Mouse (Mus musculus) heart, adult 18-20 months (tissue): ENCODE results near the gene Prkag2. TPM values are rescaled to one million over a fixed set of nuclear protein-coding genes. Genes with fewer than 3 reads are reported as not detected.

Experiments used
- DNase-seq, 2 experiments: peaks; one replicate each; pipeline ENCODE4 v3.0.0; 2021 to 2022; ENCODE audit warnings: mixed read lengths in 1 of 2
- total RNA-seq, 2 experiments: library from RNA; stranded (reverse); gene quantifications; 2 replicates each; pipeline ENCODE4 v1.2.3; 2021

Gene Prkag2
- total RNA-seq, 2 experiments from 2014 or later, result 30.8 to 31.1 TPM

DNA sequence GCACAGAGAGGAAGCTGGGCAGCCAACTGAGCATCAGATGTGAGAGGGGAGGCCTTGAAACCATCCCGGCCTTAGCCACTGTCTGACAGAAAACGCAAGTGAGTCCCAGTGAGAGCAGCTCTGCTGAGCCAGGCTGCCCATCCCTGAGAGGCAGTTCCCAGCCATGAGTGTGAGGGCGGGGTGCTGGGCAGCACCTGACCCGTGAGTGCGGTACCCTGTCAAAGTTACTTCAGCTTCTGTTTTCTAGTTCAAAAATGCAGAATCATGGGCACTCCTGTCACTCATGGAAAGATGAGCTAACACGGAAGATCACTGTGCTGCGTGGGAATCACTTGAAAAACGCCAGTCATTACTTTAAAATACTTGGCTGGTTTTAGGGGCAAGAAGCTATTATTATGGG is 49.6 kb downstream of the Prkag2 start:
- no peak for DNase-seq

DNA sequence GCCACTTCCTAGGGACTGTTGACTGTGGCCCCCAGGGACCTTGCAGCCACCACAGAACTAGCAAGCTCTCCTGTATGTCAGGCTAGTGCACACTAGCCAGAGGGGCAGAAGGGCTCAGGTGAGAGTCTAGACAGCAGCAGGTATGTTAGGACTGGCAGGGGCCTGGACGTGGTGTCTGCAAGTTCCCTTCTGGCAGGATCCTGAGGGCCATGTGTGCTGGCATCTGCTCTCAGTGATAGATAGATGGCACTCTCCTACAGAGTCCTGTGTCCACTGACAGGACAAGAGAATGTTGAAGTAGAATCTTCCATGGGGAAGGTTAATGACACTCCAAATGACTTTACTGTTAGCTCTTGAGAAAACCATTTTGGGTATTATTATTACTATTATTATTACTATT is 52.8 kb downstream of the Prkag2 start:
- no peak for DNase-seq

DNA sequence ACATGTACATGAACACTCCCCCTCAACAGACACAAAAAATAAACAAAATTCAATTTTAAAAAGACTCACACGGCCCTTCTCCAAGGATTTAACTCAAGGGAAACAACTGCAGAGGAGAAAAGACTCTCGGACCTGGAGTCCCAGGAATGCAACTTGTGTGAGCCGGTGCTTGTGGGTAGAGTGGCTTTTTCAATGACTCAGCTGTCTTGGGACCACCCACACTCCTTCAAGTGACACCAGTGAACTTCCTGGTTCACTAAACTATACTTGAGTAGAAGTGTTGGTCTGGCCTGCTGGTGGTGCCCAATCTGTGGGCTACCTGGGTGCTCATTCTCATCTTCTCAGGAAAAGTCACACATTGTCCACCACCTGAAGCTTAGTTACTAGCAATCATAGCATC is 53.7 kb downstream of the Prkag2 start:
- no peak for DNase-seq

DNA sequence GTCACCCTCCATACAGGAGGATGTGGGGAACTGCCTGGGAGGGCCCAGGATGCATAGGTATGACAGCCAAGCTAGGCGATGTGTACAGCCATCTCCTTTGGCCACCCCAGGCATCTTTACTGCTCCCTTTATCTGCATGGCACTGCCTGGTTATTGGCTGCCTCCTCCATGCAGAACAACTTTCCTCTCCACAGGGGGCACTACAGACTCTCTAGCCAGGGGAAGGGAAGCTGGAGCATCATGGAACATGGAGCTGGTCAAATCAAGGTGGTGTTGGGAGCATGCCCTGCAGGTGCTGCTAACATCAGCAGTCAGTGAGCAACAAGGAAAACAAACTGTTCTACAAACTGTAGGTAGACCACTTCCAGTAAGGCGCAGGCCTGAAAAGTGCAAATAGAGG is 56.4 kb downstream of the Prkag2 start:
- no peak for DNase-seq

DNA sequence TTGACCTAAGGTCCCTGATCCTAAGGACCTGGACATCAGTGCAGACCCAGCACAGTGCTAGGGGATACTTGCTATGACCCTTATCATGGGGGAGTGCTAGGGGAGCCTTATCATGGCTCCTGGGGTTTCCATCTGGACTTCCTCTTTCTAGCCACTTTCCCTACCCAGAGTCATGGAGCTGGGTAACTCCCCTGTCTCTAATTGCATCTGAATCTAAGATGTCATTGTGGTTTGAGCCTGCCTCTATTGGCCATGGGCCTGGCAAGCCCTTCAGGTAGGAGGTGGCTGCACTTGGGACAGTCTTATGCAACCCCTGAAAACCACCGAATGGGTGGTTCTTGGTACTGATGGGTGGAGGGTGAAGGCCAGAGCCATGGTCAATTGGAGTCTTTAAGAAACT is 58.5 kb downstream of the Prkag2 start:
- DNase-seq, result no peak

DNA sequence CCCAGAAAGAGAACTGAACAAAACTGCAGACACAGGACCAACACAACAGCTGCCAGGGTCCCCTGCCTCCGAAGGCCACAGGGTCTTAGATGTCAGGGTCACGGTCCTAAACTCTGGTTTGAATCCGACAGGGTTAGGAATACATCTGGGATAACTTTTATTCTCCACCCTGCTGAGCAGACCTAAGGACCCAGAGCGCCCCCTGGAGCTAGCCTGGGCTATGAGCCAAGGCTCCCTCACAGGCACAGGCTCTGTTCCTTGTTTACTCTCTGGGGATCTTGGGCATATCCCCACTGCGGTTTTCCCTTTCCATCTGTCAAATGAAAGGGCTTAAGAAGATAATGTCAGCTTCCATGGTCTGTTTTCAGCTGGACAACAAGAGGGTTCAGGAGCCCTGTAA is 59.1 kb downstream of the Prkag2 start:
- peak in 1 of 2 experiments; percentile 56 for DNase-seq

DNA sequence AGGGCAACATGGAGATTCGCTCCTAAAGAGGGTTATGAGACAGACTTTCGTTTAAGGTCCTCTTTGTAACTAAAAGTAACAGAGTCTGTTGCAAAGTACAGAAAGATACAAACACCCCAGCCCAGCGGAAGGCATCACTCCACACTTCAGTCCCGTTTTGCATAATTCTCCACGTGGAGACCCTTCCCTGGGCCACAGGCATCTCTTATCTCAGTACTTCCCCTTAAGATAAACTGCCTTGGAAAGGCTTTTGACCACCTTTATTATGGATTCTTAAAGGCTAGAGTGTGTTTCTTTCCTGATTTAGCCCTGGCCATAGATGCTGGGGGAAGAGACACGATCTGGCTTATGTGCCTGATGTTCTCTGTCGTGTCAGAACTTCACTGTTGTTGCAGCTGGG is 59.5 kb downstream of the Prkag2 start:
- DNase-seq, result no peak

DNA sequence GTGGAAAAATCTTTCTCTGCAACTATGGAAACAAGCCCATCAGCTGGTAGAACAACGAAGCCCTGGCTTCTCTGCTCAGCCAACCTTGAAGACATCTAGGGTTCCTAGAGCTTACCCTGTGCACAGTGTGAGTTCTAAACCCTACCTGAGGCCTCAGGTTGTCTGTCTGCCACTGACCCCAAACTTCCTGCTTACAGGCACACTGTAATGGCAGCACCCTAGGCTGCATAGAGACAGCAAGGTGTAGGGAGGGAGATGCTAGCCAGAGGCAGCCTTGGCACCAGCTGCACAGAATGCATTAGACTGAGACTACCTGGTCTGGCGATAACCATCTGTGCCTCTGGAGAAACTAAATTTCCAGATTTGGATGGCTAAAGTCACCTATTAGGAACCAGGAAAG is 61.6 kb downstream of the Prkag2 start:
- no peak for DNase-seq

DNA sequence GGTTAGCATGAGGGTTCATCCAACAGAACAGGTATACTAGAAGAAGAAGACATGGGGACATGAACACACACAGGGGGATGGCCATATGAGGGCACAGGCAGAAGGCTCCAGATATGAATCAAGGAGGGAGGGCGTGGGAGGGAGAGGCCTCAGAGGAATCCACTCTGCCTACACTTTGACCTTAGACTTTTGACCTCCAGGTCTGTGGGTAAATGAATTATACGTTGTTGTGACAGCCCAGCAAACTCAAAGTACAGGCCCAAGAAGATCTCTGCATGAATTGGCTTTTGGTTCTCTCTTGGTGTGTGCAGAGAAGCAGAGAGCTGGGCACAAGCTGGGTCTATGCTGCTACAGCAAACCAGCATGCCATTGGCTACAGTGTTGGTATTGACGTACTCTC is 65.1 kb downstream of the Prkag2 start:
- DNase-seq, result no peak

DNA sequence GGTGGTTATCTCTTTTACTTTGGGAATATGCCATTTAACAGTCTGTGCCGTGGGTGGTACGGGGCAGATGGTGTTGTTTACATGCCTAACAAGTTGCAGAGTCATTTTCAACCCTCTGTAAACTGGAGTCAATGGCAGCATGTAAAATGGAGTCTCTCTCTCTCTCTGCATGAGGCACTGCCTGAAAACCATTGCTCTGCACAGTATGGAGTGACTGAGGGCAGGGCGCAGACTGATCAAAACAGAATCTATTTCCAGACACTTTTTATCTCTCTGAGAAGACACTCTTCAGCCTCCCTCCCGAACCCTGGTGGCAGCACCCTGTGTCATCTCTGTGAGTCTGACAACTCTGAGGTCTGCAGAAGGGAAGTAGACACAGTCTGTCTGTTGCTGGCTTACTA is 69.0 kb downstream of the Prkag2 start:
- no peak for DNase-seq

DNA sequence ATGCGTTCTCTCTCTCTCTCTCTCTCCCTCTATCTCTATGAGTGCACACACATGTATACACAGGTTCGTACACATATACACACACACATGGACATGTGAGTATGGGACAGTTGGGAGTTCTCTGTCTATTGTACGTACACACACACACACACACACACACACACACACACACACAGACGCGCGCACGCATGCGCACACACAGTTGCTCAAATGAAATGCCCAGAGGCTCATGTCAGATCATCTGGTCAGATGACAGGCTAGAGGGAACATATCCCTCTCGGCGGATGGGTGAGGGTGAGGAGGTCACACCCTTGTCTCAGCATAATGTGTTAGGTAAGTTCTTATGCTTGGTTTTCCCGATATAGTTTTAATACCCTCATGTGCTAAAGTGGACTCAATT is 69.4 kb downstream of the Prkag2 start:
- no peak for DNase-seq

DNA sequence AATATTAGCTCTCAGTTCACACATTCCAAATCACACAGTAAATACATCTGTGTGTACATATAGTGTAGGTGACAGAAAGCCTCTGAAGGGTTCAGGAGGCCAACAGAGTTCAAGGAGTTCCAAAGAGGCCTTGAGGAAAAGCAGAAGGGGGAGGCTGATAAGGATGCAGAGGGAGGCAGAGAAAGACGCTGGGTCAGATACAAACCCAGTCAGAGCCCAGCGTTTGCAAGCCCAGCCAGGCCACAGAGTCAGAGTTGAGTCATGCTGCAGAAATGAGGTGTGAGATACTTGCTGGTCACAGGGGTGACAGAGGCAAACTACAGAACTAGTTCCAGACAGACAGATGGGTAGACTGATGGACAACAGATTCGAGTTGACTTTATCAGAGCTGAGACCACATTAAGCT is 70.2 kb downstream of the Prkag2 start:
- peak; percentile 49 to 69 for DNase-seq

DNA sequence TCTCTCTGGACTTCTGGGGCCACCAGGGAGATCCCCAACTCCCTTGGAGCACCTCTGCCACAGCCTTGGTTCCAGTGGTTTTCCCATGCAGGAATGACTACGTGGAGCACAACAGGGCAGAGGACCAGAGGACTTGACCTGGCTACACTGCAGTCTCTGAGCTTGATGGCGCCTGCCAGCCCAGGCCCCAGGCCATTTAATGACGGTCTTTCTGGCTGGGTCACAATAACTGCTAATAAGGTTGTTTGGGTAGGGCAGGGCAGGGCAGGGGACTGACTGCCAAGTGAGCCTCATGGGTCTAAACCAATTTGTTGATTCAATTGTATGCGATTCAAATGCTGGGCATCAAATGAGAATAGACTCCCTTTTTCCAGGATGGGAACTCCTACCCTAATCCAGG is 72.8 kb downstream of the Prkag2 start:
- no peak for DNase-seq

DNA sequence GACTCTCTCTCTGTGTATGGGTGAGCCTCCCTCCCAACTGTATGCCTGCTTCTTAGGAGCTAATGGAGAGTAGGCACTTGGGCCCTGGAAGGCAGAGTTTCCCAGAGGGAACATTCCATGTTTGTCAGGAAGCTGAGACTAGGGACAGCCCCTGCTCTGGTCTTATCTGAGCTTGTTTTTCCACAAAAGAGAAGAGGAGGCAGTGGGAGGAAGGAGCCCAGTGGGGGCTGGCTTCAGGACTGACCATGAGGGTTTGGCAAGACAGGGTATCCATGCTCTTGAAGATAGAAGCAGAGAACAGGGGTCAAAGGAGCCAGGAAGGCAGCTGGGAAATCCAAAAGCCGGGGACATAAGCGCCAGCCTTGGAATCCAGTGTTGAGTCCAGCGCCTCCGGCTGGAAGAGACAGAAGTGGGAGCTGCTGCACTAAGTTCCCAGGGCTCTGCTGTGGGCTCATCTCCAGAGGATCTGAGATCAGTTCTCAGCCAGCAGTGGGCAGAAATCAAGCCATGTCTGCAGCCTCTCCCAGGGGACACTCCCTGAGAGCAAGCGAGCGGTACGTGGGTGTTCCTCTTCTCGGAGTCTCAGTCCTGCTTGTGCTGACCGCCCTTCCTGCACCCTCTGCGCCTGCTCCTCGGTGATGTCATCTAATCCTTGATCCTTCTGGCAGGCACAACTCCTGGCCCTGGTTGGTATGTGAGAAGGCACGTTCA is 75.0 kb downstream of the Prkag2 start:
- peak; percentile 71 to 85 for DNase-seq

DNA sequence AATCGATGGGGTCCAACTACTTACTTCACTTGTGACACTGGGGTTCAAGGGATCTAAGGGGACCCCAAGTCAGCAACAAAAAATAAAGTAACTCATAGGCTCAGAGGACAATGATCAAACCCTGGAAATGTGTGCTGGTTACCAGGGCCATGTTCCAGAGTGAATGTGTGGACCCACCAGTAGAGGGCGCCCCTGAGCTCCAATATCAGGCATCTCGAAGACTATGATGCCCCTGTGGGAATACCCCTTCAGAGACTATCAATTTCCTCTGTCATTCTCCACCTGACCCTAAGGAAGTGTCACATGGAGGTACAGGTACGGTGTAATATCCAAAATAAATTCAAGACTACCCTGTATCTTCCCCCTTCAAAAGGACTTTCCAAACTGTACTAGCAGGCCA is 77.5 kb downstream of the Prkag2 start:
- DNase-seq, result peak in 1 of 2 experiments; percentile 73

DNA sequence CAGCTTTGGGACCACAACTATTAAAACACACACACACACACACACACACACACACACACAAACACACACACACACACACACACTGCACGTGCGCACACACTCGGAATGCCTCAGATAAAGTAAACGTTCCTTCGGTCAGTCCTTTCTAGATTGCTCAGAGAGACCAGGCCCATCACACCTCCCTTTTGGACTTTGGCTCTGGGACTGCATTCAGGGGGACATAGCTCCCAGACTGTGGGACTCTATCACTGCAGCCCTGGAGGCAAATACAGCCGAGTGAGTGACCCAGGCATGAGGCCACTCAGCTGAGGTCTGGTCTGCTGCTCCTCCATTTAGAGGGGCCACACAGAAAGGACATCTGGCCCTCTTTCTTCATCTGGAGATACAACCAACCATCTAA is 81.2 kb downstream of the Prkag2 start:
- DNase-seq, result no peak

DNA sequence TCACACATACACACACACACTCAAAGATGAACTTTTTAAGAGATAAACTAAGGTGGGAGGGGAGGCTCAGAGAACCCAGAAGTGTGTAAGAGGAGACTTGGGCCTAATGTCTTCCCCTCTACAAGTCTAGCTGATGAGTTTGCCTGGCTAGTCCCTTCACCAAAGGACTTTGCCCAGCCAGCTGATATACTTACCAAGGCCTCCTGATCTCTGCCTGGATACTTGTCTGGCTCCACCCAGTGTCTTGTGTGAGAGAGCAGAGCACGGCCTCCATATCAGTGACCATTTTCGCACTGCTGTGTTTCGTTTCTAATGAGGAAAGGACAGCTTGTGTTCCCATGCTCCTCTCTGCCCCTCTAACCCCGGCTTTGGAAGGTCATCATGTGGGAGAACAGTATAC is 88.3 kb downstream of the Prkag2 start:
- no peak for DNase-seq

DNA sequence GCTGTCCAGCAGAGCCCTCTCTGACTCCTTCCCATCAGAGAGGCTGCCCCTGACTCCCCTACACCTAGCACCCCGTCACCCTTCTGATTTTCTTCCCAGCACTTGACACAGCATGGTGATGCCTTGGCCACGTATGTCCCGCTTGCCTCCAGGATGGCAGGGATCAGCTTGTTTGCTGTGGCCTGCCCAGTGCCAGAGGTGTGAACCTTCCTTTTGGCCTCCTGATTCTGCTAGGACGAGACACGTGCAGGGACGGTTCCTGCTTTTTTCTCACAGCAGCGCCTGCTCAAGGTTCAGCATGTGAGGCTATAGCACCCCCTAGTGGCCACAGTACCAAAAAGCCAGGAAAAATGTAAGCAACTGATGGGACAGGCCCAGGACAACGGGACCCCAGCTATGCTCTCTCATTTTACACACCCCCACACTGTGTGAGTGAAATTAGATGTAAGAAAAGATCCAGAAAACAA is 89.4 kb downstream of the Prkag2 start:
- peak; percentile 86 to 92 for DNase-seq

DNA sequence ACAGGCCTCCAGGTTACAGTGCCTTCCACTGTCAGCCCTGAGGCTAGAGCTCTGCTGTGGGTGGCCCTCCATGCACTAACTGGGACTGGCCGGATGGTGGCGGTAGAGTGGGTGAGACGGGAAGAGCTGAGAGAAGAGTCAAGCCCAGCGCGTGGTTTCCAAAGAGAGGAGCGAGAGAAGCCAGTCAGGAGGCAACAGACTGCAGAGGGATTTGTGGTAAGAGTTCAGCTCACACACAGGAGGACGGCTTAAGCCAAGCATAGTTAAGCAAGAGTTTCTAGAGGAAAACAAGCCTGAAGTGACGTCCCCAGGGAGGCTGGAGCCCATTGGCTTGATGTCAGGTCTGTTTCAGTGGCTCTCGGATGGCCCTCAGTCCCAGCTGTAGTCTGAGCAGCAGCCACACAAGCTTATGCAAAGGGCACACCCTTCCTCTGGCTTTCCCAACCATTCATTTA is 90.0 kb downstream of the Prkag2 start:
- DNase-seq, result peak; percentile 92 to 95

DNA sequence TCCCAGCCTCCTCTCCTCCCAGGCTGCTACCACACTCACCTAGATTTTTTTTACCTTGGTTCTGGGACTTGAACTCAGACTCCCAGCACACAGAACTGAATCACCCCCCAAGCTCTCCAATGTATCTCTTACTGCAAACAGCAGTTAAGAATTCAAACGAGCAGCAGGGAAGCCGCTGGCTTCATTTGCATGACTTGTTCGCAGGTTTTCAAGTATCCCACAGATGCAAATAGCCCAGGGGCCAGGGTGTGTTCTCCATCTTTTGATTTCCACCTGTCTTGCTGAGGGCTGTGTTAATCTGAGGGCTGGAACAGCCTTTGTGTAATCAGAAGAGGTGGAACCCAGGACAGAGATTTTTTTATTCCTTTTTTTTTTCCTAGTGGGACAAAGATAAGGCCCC is 90.7 kb downstream of the Prkag2 start:
- no peak for DNase-seq

DNA sequence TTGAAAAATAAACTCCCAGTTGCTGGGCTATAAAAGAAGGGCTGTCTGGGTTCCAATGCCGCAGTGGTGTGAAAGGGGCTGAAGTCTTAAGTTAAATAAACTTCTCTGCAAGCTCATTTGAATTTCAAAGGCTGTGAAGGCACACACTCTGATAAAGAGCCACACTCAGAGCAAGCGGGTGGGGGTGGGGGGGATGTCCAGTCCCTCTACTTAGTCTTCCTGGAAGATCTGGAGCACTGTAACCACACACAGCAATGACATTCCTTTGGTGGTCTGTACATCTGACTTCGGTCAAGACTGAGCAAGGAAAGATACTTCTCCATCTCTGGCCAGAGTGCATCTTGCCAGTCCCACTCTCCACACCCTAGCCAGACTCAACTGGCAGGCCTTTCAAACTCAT is 91.5 kb downstream of the Prkag2 start:
- DNase-seq, result no peak

DNA sequence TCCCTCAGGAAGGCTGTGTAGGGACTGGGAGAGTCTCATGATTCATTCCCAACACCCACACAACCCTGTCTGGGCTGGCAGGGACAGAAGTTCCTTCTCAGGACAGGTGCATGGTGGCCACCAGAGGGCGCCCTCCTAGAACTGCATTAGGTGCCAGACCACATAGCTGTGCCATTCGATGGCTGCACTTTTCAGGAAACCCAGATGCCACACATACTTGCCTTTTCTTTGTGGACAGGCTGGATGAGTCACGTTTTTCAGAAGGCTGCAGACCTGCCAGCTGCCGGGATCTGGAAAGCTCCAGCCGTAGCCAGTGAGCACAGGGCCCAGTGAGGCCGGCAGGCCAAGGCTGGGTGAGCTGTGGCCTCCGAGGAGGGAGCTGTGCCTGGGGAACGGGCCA is 93.6 kb downstream of the Prkag2 start:
- DNase-seq, result peak; percentile 83

DNA sequence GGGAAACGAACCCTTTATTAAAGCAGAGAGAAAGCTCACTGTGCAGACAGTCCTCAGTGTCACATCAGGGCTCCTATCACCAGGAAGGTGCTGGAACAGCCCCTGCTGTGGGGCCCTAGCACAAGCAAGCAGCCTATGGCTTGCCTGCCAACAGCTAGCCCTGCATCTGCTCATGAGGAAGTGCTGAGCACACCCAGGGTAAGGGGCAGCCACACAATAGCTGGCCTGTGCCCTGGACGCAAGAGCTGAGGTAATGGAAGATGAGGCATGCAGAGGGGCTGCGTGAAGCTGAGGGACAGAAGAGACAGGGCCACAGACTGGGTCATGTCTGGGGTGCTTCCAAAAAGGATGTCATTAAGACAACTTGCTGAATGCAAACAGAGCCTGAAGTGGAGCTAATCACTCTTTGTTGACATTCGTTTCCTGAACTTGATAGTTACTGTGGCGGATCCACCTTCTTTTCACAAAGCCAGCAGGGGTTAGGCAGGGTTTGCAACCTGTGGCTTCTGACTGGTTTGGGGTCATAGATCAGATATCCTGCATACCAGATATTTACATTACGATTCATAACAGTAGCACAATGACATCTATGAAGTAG is 94.8 kb downstream of the Prkag2 start:
- peak in 1 of 2 experiments; percentile 44 for DNase-seq

DNA sequence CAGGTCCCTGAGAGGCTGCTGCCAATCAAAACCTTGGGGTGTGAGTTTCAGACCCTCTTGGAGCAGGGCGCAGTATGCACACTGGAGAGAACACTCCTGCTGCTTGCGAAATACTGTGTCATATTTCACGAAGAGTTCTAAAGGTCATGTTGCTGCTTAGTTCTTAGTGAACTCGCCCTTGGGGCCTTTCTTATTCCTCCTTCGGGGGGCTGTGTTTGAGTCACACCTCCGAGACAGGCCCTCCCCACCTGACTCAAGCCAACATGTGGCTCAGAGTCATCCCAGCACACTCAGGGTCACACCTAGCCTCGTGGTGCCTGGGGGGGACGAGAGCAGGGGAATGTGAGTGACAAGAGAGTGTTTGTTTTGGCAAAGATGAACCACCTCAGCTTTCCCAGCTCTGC is 99.0 kb downstream of the Prkag2 start:
- DNase-seq, result peak; percentile 35 to 60
